Mouse (Mus musculus) cerebellum, postnatal 14 days (tissue): ENCODE results near the gene Ncs1.

Experiments used
- DNase-seq, 2 experiments: peaks; one replicate each; pipeline ENCODE4 v3.0.0; 2021; ENCODE audit warnings: mixed read lengths in 2 of 2

Gene Ncs1

DNA sequence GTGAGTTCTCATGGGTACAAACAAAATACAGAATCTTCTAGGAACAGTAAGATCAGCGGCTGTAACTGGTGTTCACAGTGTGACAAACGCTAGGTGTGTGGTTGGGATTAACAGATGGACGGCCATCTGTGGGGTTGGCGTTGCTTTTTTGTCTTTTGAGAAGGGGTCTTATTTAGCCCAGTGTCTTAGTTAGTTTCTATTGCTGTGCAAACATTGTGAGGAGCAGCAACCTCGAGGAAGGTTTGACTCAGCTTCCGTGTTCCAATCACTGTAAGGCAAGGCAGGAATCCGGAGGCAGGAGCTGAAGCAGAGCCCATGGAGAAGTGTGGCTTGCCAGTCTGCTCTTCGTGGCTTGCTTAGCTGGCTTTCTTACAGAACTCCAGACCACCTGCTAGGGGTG, 35.5 kb downstream of the Ncs1 start:
- DNase-seq, result peak in 1 of 2 experiments; percentile 45

- DNase-seq, result peak; percentile 63 to 83
Observed at GRCm38 (mm10) chr2:31282266-31282665, 36.6 kb downstream of the Ncs1 start.

DNA sequence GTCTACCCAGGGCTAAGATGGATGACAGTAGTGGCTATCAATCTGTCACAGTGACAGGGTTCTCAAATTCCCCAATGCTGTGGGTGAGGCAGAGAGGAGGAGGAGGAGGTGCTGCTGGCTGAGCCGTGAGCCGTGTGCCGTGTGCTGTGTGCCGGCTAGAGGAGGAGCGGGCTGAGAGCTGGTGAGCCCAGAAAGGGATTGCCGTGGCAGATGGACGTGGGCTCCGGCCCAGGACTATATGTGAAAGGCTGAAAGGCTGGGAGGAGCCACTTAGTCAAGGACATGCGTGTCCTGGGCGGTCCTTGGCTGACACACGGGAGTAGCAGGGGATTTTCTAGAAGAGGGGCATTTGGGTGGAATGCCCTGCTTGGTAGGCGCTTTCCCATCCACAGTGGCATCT, 37.3 kb downstream of the Ncs1 start:
- peak in 1 of 2 experiments; percentile 46 for DNase-seq

DNA sequence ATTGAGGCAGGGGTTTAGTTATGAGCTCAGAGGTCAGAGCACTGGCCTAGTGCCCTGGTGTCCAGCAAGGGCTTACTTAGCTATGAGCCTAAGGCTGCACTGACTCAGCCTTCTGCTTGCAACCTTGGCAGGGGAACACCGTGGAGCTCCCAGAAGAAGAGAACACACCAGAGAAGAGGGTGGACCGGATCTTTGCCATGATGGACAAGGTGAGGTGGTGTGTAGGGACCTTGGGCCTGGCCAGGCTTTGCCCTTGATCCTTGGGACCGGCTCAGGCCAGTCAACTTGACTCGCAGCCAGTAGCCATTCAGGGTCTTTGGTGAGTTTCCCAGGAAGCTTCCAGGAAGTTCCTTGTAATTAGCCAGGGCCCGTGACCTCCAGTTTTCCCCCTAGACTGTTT, 38.9 kb downstream of the Ncs1 start:
- no peak for DNase-seq

DNA sequence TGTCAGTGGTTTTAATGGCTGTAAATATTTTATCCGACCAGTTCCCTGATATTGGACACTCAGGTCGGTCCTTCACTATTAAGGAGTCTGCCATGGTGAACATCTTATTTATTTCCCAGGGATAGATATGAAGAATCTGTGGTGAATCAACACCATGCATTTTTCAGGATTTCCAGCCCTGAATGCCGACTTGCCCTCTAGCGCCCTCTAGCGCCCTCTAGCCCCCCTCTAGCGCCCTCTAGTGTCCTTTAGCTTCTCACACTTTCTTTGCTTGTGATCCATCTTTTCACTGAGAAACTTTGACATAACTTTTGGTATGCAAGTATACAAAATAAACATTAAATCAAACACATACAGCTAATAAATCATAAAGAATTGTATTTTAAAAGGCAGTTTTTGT, 45.8 kb downstream of the Ncs1 start:
- DNase-seq, result peak; percentile 86 to 88

- peak; percentile 85 to 92 for DNase-seq
Observed at GRCm38 (mm10) chr2:31294985-31295384, 49.4 kb downstream of the Ncs1 start.

- no peak for DNase-seq
Observed at GRCm38 (mm10) chr2:31296395-31296794, 50.8 kb downstream of the Ncs1 start.

DNA sequence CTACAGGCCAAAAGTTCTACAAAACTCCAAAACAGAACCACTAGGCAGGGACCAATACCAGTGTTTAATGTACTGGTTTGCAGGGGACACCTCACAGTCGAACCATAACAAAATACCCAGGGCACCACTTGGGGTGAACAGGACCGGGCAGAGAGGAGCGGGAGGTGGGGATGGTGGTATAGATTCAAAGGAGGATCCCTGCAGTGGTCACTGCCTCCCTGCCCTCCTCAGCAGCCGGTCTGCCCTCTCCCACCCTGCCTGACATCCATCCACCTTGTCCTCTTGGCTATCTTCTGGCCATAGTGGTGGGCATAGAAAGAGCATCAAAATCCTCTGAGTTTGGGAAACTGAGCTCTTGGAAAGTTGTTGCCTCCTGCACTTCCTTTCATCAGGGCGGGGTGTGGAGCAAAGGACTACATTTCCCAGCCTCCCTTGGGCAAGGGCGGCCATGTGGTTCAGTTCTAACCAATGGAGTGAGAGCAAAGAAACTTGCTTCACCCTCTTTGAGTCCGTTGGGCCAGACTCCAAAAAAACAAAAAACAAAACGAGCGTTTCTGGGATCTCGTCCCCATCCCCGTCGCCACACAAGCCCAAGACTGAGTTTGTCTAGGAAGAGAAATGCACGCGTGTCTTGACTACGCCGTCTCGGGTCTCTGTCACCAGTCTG, 52.1 kb downstream of the Ncs1 start:
- peak; percentile 55 for DNase-seq

DNA sequence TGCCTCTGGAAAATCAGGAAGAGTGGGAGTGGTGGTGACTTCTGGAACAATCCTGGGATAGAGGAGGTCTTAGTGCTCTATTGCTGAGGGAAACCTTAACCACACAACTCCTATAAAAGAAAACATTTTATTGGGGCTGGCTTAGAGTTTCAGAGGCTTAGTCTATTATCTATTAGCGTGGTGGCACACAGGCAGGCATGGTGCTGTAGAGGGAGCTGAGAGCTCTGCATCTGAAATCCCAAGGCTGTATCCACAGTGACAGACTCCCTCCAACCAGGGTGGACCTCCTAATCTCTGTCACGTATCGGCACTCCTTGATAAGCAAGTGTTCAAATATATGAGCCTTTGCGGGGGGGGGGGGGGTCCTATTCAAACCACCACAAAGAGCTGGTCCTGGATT, 53.2 kb downstream of the Ncs1 start:
- DNase-seq, result no peak

GRCm38 (mm10) chr2:31299266-31299665, 53.6 kb downstream of the Ncs1 start:
- peak; percentile 60 for DNase-seq

GRCm38 (mm10) chr2:31299996-31300395, 54.4 kb downstream of the Ncs1 start:
- no peak for DNase-seq

- DNase-seq, result no peak
Observed at GRCm38 (mm10) chr2:31303177-31303576, 57.6 kb downstream of the Ncs1 start.

- DNase-seq, result no peak
Observed at GRCm38 (mm10) chr2:31304191-31304590, 58.6 kb downstream of the Ncs1 start.

GRCm38 (mm10) chr2:31304801-31305665, 59.4 kb downstream of the Ncs1 start:
- no peak for DNase-seq

- peak in 1 of 2 experiments; percentile 58 for DNase-seq
Observed at GRCm38 (mm10) chr2:31305684-31306083, 60.1 kb downstream of the Ncs1 start.

DNA sequence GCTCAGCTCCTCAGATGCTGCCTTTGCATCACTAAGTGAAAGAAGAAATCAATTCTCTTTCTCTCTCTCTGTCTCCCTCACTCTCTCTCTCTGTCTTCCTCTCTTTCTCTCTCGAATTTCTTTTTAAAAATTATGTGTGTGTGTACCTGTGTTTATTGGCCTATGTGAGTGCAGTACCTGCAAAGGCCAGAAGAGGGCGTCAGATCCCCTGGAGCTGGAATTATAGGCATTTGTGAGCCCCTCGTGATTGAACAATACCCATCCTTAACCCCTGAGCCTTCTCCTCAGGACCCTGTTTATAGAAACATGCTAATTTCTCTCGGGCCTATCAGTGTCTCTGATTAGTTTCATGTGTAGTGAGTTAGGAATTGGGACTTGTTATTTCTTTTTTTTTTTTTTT, 62.6 kb downstream of the Ncs1 start:
- DNase-seq, result no peak

- no peak for DNase-seq
Observed at GRCm38 (mm10) chr2:31309549-31309948, 63.9 kb downstream of the Ncs1 start.

DNA sequence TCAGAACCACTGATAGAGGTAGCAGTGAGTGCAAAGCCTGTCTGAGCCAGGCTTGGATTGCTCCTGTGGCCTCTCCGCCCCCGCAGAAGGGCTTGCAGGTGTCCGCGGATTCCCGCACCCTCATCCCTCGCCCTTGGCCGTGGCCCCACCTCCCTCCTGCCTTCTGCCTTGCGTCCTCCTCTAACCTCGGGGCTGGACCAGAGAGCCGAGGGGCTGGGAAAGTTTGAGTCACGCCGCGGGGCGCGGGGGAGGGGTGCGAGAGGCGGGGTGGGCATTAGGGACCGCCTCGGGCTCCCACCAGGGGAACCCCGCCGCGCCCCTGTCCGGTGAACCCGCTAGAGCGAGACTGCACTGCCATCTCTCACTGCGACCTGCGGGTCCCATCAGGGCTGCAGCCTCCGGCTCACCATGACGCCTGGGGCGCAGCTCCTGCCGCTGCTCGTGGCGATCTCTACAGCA, 68.4 kb downstream of the Ncs1 start, which contains the start of gene Hmcn2:
Gene Hmcn2 (plus strand): TSS at position 409 of the 459 bp plus-strand sequence.
- DNase-seq, result peak in 1 of 2 experiments; percentile 46

GRCm38 (mm10) chr2:31318162-31318561, 72.5 kb downstream of the Ncs1 start:
- no peak for DNase-seq

- no peak for DNase-seq
Observed at GRCm38 (mm10) chr2:31319200-31319599, 73.6 kb downstream of the Ncs1 start.

GRCm38 (mm10) chr2:31327186-31327585, 81.6 kb downstream of the Ncs1 start:
- DNase-seq, result no peak

- DNase-seq, result peak; percentile 66 to 73
Observed at GRCm38 (mm10) chr2:31337706-31338330, 92.2 kb downstream of the Ncs1 start.

DNA sequence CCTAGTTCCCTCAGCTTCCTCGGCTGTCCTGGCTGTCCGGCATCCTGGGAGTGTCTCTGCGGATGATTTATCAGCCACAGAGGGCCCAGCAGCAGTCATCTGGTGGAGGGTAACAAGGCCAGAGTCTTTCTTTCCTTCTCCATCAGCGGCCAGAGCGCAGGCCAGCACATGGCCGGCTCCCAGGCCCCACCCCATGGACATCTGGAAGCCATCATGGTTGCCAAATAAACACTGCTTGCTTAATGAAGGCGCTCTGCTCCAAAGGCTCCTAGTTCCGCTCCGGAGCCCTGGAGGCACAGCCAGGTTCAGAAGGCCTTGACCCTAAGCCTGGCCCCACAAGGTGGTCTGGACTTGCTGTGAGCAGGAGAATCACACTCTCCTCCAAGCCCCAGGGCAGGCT, 94.2 kb downstream of the Ncs1 start:
- peak; percentile 49 to 52 for DNase-seq
